Mouse (Mus musculus) layer of hippocampus, adult 2 months (tissue): Measurements from ENCODE around the gene Drosha. TPM values are rescaled to one million over a fixed set of nuclear protein-coding genes. Genes with fewer than 3 reads are reported as not detected.

Experiments used
- DNase-seq, 2 experiments: peaks; one replicate each; pipeline ENCODE4 v3.0.0; 2022; ENCODE audit warnings: low spot score in 2 of 2
- H3K27ac ChIP-seq: fragments of 200-600 bp; 2 replicates; pipeline ENCODE4 v1.8.1; 2022
- H3K4me3 ChIP-seq: fragments of 200-600 bp; 2 replicates; pipeline ENCODE4 v1.8.1; 2022; ENCODE audit warnings: mild to moderate bottlenecking
- CTCF ChIP-seq: fragments of 200-600 bp; conservative IDR thresholded peaks from 2 replicates; pipeline ENCODE4 v1.8.1; 2022; ENCODE audit warnings: antibody characterized with exemption, mild to moderate bottlenecking, moderate library complexity
- microRNA-seq, 2 experiments: library from miRNA; unstranded; fragments of <30 nt; microRNA quantifications; one replicate each; pipeline ENCODE4 v1.2.0; 2021
- total RNA-seq, 2 experiments: library from RNA; stranded (reverse); gene quantifications; 2 replicates each; pipeline ENCODE4 v1.2.3; 2021

The Drosha gene
- total RNA-seq, 2 experiments from 2014 or later = 88.5 to 89.2 TPM

DNA sequence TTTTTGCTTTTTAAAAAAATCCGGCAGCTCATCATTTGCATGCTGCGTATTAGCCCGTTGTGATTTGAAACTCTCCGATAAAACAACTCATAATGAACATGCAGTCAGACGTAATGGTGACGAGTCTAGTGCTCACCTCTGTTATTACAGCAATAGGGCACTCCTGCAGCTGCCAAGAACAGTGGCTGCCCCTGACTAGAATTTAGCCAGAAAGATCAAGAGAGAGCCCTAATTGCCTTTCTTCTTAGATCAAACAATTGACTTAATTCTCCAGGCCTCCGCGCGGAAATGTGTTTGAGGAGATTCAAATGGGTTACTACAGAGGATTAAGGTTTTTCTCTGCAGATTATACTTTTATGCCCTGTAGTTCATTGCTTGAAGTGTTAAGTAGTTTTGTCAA lies 116.5 kb downstream of the Drosha start:
- Histone ChIP-seq H3K4me3 (no peak overlapping the region), H3K27ac (no peak overlapping the region)
- no peak for DNase-seq
- TF ChIP-seq CTCF = no peak

DNA sequence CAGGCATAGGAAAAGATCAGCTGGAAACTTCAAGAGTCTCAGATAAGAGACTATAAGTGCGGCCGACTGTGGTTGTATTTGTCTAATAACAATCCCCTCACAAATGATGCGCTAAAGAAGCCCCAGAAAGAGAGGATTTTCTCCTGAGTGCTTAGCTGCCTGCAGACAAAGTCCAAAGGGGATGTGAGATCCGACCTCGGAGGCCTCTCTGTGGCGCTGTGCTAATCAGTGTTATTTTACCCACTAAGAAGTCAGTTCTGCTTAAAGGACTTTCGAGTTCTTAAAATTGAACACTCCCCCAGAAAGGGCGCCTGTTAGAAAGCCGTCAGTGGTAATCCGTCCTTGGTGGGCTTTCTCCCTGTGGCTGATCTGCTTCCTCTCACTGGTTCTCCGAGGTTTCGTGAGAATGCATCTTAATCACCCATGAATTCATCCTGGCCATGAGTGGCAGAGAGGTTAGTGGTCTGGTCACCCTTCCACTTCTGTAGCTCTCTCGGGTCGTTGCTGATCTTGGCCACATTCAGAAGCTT lies 117.1 kb downstream of the Drosha start:
- TF ChIP-seq CTCF = no peak
- Histone ChIP-seq H3K4me3 (no peak overlapping the region), H3K27ac (no peak overlapping the region)

DNA sequence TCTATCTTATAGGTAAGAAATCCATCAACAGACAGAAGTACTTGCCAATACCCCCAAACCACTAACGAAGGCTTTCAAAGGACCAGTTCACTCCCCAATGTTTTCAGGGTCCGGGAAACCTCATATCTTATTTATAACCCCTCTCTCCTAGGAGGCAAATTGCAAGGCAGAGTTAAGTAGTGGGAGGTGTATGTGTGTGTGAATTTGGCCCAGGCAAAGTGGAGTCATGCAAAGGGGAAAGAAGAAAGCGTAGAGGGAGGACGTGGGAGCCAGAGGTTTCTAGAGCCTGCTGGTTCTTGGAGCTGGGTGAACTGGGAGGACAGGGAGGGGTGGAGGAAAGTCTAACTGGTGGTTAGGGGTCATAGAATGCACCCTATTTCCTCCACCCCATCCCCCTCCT lies 117.8 kb downstream of the Drosha start:
- Histone ChIP-seq H3K27ac (no peak overlapping the region), H3K4me3 (no peak overlapping the region)
- no peak for TF ChIP-seq CTCF
- no peak for DNase-seq

More for the DNA sequence above, 117.1 kb downstream of the Drosha start:
- DNase-seq = no peak

DNA sequence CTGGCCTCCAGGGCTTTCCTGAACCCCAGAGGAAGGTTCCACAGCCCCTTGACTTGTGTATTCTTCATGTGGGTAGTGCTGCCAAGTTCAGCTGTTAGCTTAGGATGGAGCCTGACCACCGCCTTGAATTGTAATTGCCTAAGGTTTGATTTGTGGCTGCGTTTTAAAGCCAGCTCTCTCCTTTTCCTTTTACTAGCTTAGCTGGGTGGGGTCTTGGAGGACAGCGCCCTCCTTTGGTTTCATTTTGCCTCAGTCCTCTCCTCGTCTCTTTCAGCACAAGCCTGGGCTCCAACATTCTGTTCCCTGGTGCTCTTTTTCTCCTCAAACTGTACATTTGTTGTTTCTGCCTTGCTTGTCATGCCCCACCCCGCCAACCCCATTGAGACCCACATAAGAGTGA lies 133.4 kb downstream of the Drosha start:
- no peak overlapping the region for H3K27ac ChIP-seq
- no peak overlapping the region for H3K4me3 ChIP-seq
- no peak for TF ChIP-seq CTCF
- no peak for DNase-seq

DNA sequence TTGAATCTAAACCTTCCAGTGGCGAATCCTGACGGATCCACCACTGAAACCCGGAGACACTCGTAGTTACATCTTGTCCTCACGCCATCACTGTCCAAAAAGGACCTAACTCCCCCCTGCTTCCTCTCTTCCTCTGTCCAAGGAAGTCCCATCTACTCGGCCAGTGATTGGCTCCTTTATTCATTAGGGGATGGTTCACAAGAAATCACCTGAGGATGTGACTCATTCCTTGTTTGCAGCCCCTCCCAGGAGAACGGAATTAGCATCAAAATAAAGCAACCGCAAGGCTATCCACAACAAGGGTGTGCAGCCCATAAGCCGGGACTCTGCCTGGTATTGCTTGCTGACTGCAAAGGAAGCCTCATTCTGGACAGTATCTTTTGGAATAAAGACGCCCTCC lies 137.6 kb downstream of the Drosha start:
- Histone ChIP-seq H3K4me3 (no peak overlapping the region), H3K27ac (no peak overlapping the region)
- TF ChIP-seq CTCF = no peak
- no peak for DNase-seq

- Histone ChIP-seq H3K4me3 (no peak overlapping the region), H3K27ac (no peak overlapping the region)
- no peak for TF ChIP-seq CTCF
- no peak for DNase-seq
Observed at GRCm38 (mm10) chr15:12965209-12965608, 140.6 kb downstream of the Drosha start.

- TF ChIP-seq CTCF = no peak
- no peak for DNase-seq
- no peak overlapping the region for H3K4me3 ChIP-seq
- no peak overlapping the region for H3K27ac ChIP-seq
Observed at GRCm38 (mm10) chr15:12968815-12969214, 144.2 kb downstream of the Drosha start.

GRCm38 (mm10) chr15:12972441-12972840 lies 147.8 kb downstream of the Drosha start:
- Histone ChIP-seq H3K4me3 (no peak overlapping the region), H3K27ac (no peak overlapping the region)
- no peak for TF ChIP-seq CTCF
- no peak for DNase-seq

Small RNAs within 50 kb of the gene (microRNA-seq; reads per million reads assigned to microRNA genes)
- gene Gm47288 = 0 reads per million in 2 experiments

Other genes starting within 250 kb of the Drosha start
- 10 to 100 TPM; 63.9 to 67.7 TPM for gene Pdzd2, start 84.9 kb upstream of the Drosha start, total RNA-seq
- gene 6030458C11Rik, start 166 bp upstream of the Drosha start, total RNA-seq = 10 to 100 TPM; 30.3 to 31.1 TPM